Mouse (Mus musculus): ENCODE data around the gene Hyal1. TPM values are rescaled to one million over a fixed set of nuclear protein-coding genes. Genes with fewer than 3 reads are reported as not detected.

Hyal1 gene
- total and polyA plus RNA-seq, 3 experiments = 0.40 to 0.59 TPM; not detected in 1

DNA sequence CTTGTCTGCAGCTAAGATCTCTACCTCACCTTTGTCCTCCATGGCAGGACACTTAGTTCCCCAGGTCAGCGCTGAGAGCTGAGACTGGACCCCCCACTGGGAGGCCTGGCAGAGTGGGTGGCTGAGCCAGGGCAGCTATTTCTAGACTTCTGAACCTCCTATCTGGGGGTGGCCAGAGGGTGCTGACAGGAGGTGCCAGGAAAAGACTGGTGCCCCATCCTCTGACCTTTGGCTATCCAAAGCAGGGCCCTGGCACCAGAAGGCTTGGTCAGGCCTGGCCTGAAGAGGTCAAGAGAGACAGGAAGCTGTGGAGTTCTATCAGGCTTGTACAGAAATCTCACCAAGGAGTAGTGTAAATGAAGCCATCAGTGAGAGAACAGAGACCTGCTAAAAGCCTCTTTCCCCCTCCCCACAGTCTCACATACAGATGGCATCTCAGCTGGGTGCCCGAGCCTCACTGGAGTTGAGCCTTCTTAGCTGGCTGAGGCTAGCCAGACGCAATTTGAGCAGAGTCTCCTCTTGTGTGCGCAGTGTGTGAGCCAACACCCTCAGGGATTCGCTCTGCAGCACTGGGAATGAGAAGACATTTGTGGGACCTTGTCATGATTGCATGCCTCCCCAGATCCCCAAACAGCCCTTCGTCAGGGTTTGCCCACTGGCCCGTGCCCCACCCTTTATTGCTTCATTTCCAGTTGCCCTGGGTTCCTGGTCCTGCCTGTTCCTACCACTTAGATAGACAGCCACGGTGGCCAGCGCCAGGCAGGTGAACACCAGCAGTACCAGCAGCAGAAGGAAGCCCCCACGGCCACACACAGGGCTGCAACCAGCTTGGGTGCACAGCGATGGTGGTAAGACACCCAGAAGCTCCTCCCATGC lies 16.6 kb downstream of the Hyal1 start:
- Histone ChIP-seq H3K4me1 (ENCODE audit: control insufficient read depth in 1 of 2, insufficient read depth in 2 of 2) (peaks cover 3 to 13% of the 10 kb centered on the region in 2 experiments; a peak in 3 of 4 replicates), H3K4me3 (replicated peaks in 1 of 3; ENCODE audit: low read depth in 2 of 3, low read length in 2 of 3, poor library complexity in 1 of 3) (no peak overlapping the region), H3K36me3 (replicated peaks in 1 of 2; ENCODE audit: control insufficient read depth in 1 of 2, insufficient read depth in 1 of 2, low read length in 1 of 2) (peaks cover 44 to 92% of the 10 kb centered on the region in 2 experiments), H3K9ac (ENCODE audit: insufficient read depth, low read depth) (no peak overlapping the region), H3K9me3 (replicated peaks; ENCODE audit: low read length) (no peaks in the 10 kb centered on the region), H3K4me2 (ENCODE audit: insufficient read depth, low read depth, poor library complexity, severe bottlenecking) (no peak overlapping the region), H3K79me2 (replicated peaks; ENCODE audit: control insufficient read depth, extremely low read depth, insufficient read depth, poor library complexity, severe bottlenecking) (peaks cover 12% of the 10 kb centered on the region), H3K27me3 (replicated peaks) (no peaks in the 10 kb centered on the region), H3K27ac (ENCODE audit: insufficient read depth, low read depth) (no peak overlapping the region)
- dilution Hi-C loops (cut with MboI; ENCODE audit: extremely low pct_ligation_motif_present, extremely low pct_unique_long_range_greater_than_20kb, low sequenced_read_pairs) = no loop called here
- TF ChIP-seq UBTF (IDR thresholded peaks at IDR 0.05; ENCODE audit: low read depth, low read length) (no peak), GABPA (IDR thresholded peaks at IDR 0.05; ENCODE audit: insufficient replicate concordance, low read depth, low read length) (no peak), NRF1 (IDR thresholded peaks at IDR 0.05; ENCODE audit: low read depth, low read length) (no peak)
- no peak for DNase-seq (ENCODE audit: extremely low read depth)
- in situ Hi-C loops (cut with MboI; ENCODE audit: low pct_ligation_motif_present, low pct_unique_long_range_greater_than_20kb, low sequenced_read_pairs) = no loop called here

DNA sequence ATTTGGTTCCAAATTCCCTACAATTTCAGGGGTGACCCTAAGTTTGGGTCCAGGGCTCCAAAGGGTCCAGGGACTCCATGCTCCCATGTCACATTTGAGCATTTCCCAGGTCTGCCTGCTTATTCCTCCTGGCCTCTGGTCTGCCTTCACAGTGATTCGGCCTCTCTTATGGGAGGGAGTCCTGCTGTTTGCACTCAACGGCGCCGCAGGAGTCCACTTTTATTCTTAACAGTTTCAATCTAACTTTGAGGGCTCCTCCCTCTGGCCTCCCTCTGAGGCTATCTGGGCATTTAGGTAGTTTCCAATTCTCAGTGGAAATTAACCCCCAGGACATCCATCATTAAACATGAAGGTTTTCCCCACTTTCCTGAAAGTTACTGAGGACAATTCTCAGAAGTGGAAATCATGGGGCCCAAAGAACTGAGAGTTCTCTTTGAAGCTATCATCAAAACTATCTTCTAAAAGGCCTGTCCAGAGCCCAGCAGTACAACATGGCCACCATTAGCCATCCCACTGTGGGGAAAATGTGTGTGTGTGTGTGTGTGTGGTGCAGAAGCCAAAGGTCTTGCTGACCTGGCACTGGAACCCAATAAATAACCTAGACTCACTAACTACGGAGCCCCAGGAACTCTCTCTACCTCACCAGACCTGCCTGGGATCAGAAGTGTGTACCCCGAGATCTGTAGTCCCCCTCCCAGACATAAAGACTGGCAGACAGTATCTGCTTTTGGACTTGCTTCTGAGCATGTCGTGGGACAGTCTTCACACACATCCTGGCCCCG lies 17.7 kb downstream of the Hyal1 start:
- TF ChIP-seq USF1 (IDR thresholded peaks at IDR 0.05; ENCODE audit: low read depth, low read length) (no peak), NELFE (IDR thresholded peaks at IDR 0.05; ENCODE audit: low read depth, low read length) (no peak), ELF1 (IDR thresholded peaks at IDR 0.05; ENCODE audit: low read depth, low read length) (no peak), ETS1 (conservative IDR thresholded peaks at IDR 0.05; ENCODE audit: low read depth, low read length) (no peak), HCFC1 (IDR thresholded peaks at IDR 0.05; ENCODE audit: low read depth, low read length) (no peak), JUN (IDR thresholded peaks at IDR 0.05; ENCODE audit: insufficient read depth, low read depth, low read length) (no peak), PAX5 (IDR thresholded peaks at IDR 0.05; ENCODE audit: low read length) (no peak), GABPA (IDR thresholded peaks at IDR 0.05; ENCODE audit: insufficient replicate concordance, low read depth, low read length) (no peak), ZC3H11A (IDR thresholded peaks at IDR 0.05; ENCODE audit: low read depth, low read length) (no peak), MYC (IDR thresholded peaks at IDR 0.05; ENCODE audit: low read depth, low read length) (no peak), USF2 (conservative IDR thresholded peaks at IDR 0.05; ENCODE audit: low read depth, low read length) (no peak), POLR2AphosphoS2 (IDR thresholded peaks at IDR 0.05; ENCODE audit: low read depth, low read length) (no peak), E2F4 (IDR thresholded peaks at IDR 0.05; ENCODE audit: insufficient replicate concordance, low read depth, low read length) (no peak), CHD1 (IDR thresholded peaks at IDR 0.05; ENCODE audit: low read depth, low read length) (no peak), JUND (conservative IDR thresholded peaks at IDR 0.05; ENCODE audit: low read depth, low read length) (no peak)
- Histone ChIP-seq H3K27ac (ENCODE audit: insufficient read depth, low read depth) (no peak overlapping the region), H3K27me3 (replicated peaks) (no peaks in the 10 kb centered on the region), H3K36me3 (replicated peaks in 1 of 2; ENCODE audit: control insufficient read depth in 1 of 2, insufficient read depth in 1 of 2, low read length in 1 of 2) (peaks cover 48 to 96% of the 10 kb centered on the region in 2 experiments), H3K9ac (ENCODE audit: insufficient read depth, low read depth) (no peak overlapping the region), H3K4me2 (ENCODE audit: insufficient read depth, low read depth, poor library complexity, severe bottlenecking) (no peak overlapping the region), H3K4me1 (ENCODE audit: control insufficient read depth in 1 of 2, insufficient read depth in 2 of 2) (peaks cover 0 to 4% of the 10 kb centered on the region in 2 experiments; a peak in 2 of 4 replicates), H3K79me2 (replicated peaks; ENCODE audit: control insufficient read depth, extremely low read depth, insufficient read depth, poor library complexity, severe bottlenecking) (peaks cover under 1% of the 10 kb centered on the region), H3K9me3 (replicated peaks; ENCODE audit: low read length) (no peaks in the 10 kb centered on the region), H3K4me3 (replicated peaks in 1 of 3; ENCODE audit: low read depth in 2 of 3, low read length in 2 of 3, poor library complexity in 1 of 3) (no peak overlapping the region)
- no peak for DNase-seq (ENCODE audit: extremely low read depth)
- dilution Hi-C loops (cut with MboI; ENCODE audit: extremely low pct_ligation_motif_present, extremely low pct_unique_long_range_greater_than_20kb, low sequenced_read_pairs) (no loop called here), in situ Hi-C loops (cut with MboI; ENCODE audit: low pct_ligation_motif_present, low pct_unique_long_range_greater_than_20kb, low sequenced_read_pairs) (no loop called here)
